Mouse (Mus musculus): ENCODE measurements around the gene Cntn2. TPM values are rescaled to one million over a fixed set of nuclear protein-coding genes. Genes with fewer than 3 reads are reported as not detected.
"Not testable (repeated sequence)": the region's sequence is repeated elsewhere in the genome, so short reads cannot be mapped to it uniquely, and the experiment has no call there.

Gene Cntn2
- polyA plus RNA-seq, 1 experiment from 2014 or later = 0.09 TPM

DNA sequence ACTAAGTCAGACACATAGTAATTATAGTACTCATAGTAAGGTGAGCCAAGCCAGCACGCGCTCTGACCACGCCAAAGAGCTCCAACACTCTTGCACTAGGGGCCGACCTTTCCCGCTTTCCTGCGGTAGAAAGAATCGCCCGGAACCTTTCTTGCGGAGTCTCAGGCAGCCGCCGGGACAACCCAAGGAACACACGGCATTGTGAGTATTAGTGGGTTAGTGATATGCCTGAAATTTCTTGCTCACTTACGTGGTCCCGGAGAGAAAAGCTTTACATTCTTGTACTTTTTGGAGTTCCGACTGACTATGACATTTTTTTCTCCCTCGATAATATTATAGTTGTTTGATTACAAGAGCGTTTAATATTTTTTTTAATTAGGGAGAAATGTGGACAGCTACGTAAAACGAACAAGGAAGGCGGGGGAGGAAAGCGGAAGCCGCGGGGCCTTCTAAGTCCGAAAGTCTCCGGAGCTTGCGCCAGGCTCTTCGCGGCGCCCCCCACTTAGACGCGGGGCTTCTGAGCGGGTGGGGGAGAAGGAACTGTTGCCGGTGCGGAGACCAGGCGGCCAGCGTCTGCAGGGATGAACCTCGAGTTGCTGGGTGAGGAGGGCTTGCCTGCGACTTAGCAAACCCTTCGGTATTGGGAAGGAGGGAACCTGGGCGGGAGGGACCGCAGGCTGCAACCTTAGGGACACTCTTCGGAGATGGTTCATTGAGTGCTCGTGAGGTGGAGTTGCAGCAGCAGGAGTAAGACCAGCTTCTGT is 65.9 kb downstream of the Cntn2 start, which contains the start of gene Rbbp5:
Gene Rbbp5, plus strand, starts transcription at position 438 of the 764 bp plus-strand sequence.
- no peaks in the 10 kb centered on the region for H3K9me3 ChIP-seq (replicated peaks; ENCODE audit: control insufficient read depth, low read length)
- peak; percentile 78 for ATAC-seq (replicated peaks; ENCODE audit: extremely low read depth, insufficient read depth, low FRiP score)
- H3K4me2 ChIP-seq (ENCODE audit: low read depth, low read length) = peak within 1 kb of the TSS; percentile 78
- H3K4me3 ChIP-seq (ENCODE audit: low read length) = peak within 1 kb of the TSS; percentile 94
- no peaks in the 10 kb centered on the region for H3K27me3 ChIP-seq (ENCODE audit: control insufficient read depth, insufficient read depth, low read length)
- under 1% methylated on average over 43 of the region's 43 CpGs for WGBS
- peak within 1 kb of the TSS; percentile 91 for H3K9ac ChIP-seq (ENCODE audit: low read length)
- H3K4me1 ChIP-seq (ENCODE audit: control insufficient read depth, insufficient read depth, low read length) = peaks cover 17% of the 10 kb centered on the region
- peak within 1 kb of the TSS; percentile 69 for H3K27ac ChIP-seq (ENCODE audit: low read length)
- H3K36me3 ChIP-seq (ENCODE audit: control insufficient read depth, insufficient read depth) = no peaks in the 10 kb centered on the region

DNA sequence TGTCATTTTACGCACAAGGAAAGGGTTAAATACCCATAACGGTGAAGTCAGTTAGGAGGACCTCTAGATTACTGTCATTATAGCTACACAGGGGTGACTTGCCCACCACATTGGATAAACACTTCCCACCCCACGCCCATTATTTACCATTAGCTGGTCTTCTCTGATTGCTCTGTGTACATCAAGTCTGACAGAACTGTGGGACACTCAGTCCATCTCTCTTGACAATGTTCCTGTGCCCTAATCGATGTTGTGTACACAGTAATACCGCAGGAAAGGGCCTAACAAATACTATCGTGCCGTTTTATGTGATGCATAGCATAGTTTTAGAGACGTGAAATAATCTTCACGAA is 66.5 kb downstream of the Cntn2 start:
- no peaks in the 10 kb centered on the region for H3K27me3 ChIP-seq (ENCODE audit: control insufficient read depth, insufficient read depth, low read length)
- WGBS = 5% methylated on average over 9 of the region's 9 CpGs
- H3K27ac ChIP-seq (ENCODE audit: low read length) = peak overlapping the region; percentile 69
- peak overlapping the region; percentile 78 for H3K4me2 ChIP-seq (ENCODE audit: low read depth, low read length)
- H3K9me3 ChIP-seq (replicated peaks; ENCODE audit: control insufficient read depth, low read length) = no peaks in the 10 kb centered on the region
- peaks cover 17% of the 10 kb centered on the region for H3K4me1 ChIP-seq (ENCODE audit: control insufficient read depth, insufficient read depth, low read length)
- H3K36me3 ChIP-seq (ENCODE audit: control insufficient read depth, insufficient read depth) = no peaks in the 10 kb centered on the region
- H3K9ac ChIP-seq (ENCODE audit: low read length) = peak overlapping the region; percentile 91
- ATAC-seq (replicated peaks; ENCODE audit: extremely low read depth, insufficient read depth, low FRiP score) = no peak; the same call in 1 of the 2 replicates
- peak overlapping the region; percentile 94 for H3K4me3 ChIP-seq (ENCODE audit: low read length)

DNA sequence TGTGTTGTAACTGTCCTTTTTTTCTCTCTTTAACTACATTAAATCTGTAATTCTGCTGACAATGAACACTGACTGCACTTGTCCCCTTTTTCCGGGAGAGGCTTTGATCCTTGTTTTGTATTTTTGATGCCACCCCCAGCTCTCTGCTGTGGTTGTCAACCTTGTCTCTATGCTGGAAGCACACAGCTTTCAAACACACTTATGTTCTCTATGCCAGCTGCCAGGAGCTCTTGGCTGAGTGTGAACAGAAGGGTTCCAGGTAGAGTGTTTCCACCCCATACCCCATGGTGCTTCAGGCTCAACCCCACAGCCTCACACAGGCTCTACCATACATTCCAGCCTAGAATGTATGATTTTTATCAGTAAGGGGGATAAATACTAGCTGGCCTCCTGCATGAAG is 68.6 kb downstream of the Cntn2 start:
- Histone ChIP-seq H3K9ac (ENCODE audit: low read length) (no peak overlapping the region), H3K4me2 (ENCODE audit: low read depth, low read length) (no peak overlapping the region), H3K36me3 (ENCODE audit: control insufficient read depth, insufficient read depth) (no peaks in the 10 kb centered on the region), H3K4me3 (ENCODE audit: low read length) (no peak overlapping the region), H3K9me3 (replicated peaks; ENCODE audit: control insufficient read depth, low read length) (no peaks in the 10 kb centered on the region), H3K27ac (ENCODE audit: low read length) (no peak overlapping the region), H3K27me3 (ENCODE audit: control insufficient read depth, insufficient read depth, low read length) (no peaks in the 10 kb centered on the region), H3K4me1 (ENCODE audit: control insufficient read depth, insufficient read depth, low read length) (peaks cover 17% of the 10 kb centered on the region)
- no peak for ATAC-seq (replicated peaks; ENCODE audit: extremely low read depth, insufficient read depth, low FRiP score)
- WGBS = 68% methylated on average over 1 of the region's 1 CpGs

DNA sequence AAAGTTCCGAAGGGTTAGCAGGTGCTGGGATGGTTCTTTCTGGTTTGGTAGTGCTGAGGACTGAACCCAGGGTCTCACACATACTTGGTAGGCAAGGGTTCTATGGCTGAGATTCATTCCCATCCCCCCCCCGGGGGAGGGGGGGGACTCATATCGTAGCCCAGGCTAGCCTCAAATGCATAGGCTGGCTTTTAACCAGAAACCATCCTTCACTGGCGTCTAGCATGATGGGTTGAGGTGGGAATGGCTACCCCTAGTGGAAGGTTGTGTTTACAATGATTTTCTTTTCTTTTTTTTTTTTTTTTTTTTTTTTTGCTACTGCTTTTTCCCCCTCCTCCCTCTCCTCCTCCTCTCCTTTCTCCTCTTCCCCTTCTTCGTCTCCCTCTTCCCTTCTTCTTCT is 70.5 kb downstream of the Cntn2 start:
- Histone ChIP-seq H3K36me3 (ENCODE audit: control insufficient read depth, insufficient read depth) (no peaks in the 10 kb centered on the region), H3K27me3 (ENCODE audit: control insufficient read depth, insufficient read depth, low read length) (no peaks in the 10 kb centered on the region), H3K9me3 (replicated peaks; ENCODE audit: control insufficient read depth, low read length) (no peaks in the 10 kb centered on the region), H3K4me3 (ENCODE audit: low read length) (no peak overlapping the region), H3K9ac (ENCODE audit: low read length) (no peak overlapping the region), H3K4me2 (ENCODE audit: low read depth, low read length) (no peak overlapping the region), H3K4me1 (ENCODE audit: control insufficient read depth, insufficient read depth, low read length) (peaks cover 17% of the 10 kb centered on the region), H3K27ac (ENCODE audit: low read length) (no peak overlapping the region)
- WGBS = 57% methylated on average over 5 of the region's 5 CpGs
- no peak for ATAC-seq (replicated peaks; ENCODE audit: extremely low read depth, insufficient read depth, low FRiP score)

DNA sequence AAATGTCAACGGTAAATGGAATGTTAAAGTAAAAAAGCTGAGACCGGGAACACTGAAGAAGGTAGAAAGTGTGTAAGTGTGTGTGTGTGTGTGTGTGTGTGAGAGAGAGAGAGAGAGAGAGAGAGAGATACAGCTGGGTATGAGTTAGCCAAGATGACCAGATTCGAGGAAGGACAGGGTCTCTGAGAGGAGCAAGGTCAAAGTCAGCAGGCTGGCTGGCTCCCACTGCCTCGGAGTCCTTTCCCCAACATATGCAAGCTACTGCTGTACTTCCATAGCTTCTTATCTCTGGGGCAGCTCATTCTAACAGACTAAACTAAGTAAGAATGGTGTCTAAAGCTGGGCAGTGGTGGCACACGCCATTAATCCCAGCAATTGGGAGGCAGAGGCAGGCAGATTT is 71.6 kb downstream of the Cntn2 start:
- Histone ChIP-seq H3K36me3 (ENCODE audit: control insufficient read depth, insufficient read depth) (no peaks in the 10 kb centered on the region), H3K27ac (ENCODE audit: low read length) (no peak overlapping the region), H3K9ac (ENCODE audit: low read length) (no peak overlapping the region), H3K4me2 (ENCODE audit: low read depth, low read length) (no peak overlapping the region), H3K4me1 (ENCODE audit: control insufficient read depth, insufficient read depth, low read length) (peaks cover 17% of the 10 kb centered on the region), H3K27me3 (ENCODE audit: control insufficient read depth, insufficient read depth, low read length) (no peaks in the 10 kb centered on the region), H3K9me3 (replicated peaks; ENCODE audit: control insufficient read depth, low read length) (no peaks in the 10 kb centered on the region), H3K4me3 (ENCODE audit: low read length) (no peak overlapping the region)
- ATAC-seq (replicated peaks; ENCODE audit: extremely low read depth, insufficient read depth, low FRiP score) = no peak
- 83% methylated on average over 5 of the region's 5 CpGs for WGBS

DNA sequence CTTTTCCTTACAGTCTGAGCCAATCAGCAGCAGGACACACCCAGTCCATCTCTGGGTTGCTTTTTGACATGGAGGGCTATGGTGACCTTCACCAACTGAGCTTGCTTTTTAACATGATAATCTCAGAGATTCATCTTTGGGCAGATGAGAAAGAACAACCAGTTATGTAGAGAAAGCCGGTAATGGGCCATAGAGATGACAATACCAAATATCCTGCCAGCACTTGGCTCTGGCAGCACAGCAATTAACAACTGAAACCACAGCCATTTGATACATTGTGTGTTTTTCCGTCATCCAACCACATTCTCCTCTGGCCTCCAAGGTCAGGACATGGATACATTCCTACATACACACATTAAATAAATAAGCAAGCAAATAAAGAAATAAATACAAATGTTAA is 72.0 kb downstream of the Cntn2 start:
- H3K4me2 ChIP-seq (ENCODE audit: low read depth, low read length) = no peak overlapping the region
- H3K27me3 ChIP-seq (ENCODE audit: control insufficient read depth, insufficient read depth, low read length) = no peaks in the 10 kb centered on the region
- no peak for ATAC-seq (replicated peaks; ENCODE audit: extremely low read depth, insufficient read depth, low FRiP score)
- H3K4me1 ChIP-seq (ENCODE audit: control insufficient read depth, insufficient read depth, low read length) = peaks cover 17% of the 10 kb centered on the region
- no peak overlapping the region for H3K4me3 ChIP-seq (ENCODE audit: low read length)
- H3K9ac ChIP-seq (ENCODE audit: low read length) = no peak overlapping the region
- no peak overlapping the region for H3K27ac ChIP-seq (ENCODE audit: low read length)
- no peaks in the 10 kb centered on the region for H3K9me3 ChIP-seq (replicated peaks; ENCODE audit: control insufficient read depth, low read length)
- 81% methylated on average over 2 of the region's 2 CpGs for WGBS
- H3K36me3 ChIP-seq (ENCODE audit: control insufficient read depth, insufficient read depth) = no peaks in the 10 kb centered on the region

DNA sequence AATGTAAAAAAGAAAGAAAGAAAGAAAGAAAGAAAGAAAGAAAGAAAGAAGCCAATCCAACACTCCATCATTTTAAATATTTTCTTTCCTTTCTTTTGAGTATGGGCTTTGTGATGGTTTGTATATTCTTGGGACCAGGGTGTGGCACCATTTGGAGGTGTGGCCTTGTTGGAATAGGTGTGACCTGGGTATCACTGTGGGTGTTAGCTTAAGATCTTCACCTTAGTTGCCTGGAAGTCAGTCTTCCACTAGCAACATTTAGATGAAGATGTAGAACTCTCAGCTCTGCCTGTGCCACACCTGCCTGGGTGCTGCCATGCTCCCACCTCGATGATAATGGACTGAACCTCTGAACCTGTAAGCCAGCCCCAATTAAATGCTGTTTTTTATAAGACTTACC is 73.0 kb downstream of the Cntn2 start:
- H3K9ac ChIP-seq (ENCODE audit: low read length); H3K27me3 ChIP-seq (ENCODE audit: control insufficient read depth, insufficient read depth, low read length); ATAC-seq (replicated peaks; ENCODE audit: extremely low read depth, insufficient read depth, low FRiP score); H3K4me2 ChIP-seq (ENCODE audit: low read depth, low read length); H3K9me3 ChIP-seq (replicated peaks; ENCODE audit: control insufficient read depth, low read length); H3K4me3 ChIP-seq (ENCODE audit: low read length); H3K27ac ChIP-seq (ENCODE audit: low read length); H3K36me3 ChIP-seq (ENCODE audit: control insufficient read depth, insufficient read depth): not testable (repeated sequence)
- 86% methylated on average over 1 of the region's 1 CpGs for WGBS
- H3K4me1 ChIP-seq (ENCODE audit: control insufficient read depth, insufficient read depth, low read length) = peaks cover 10% of the 10 kb centered on the region

DNA sequence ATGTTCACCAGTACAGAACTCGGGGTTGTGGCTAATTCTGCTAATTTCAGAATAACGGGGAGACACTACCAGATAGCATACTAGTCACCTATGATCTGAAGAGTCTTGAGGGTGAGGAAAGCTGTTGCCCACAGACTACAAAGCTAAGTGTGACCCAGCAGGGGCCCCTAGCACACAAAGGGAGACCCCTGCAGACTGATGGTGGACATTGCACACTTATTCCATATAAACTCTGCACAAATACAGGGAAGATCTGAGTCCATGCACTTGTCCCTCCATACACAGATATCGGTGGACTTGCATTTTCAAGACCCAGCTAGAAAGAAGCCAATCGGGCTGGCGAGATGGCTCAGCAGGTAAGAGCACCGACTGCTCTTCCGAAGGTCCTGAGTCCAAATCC is 73.5 kb downstream of the Cntn2 start:
- H3K36me3 ChIP-seq (ENCODE audit: control insufficient read depth, insufficient read depth) = no peaks in the 10 kb centered on the region; the same call in 1 of the 2 replicates
- 91% methylated on average over 7 of the region's 7 CpGs for WGBS
- H3K4me3 ChIP-seq (ENCODE audit: low read length) = no peak overlapping the region
- H3K9ac ChIP-seq (ENCODE audit: low read length) = no peak overlapping the region
- no peak overlapping the region for H3K4me2 ChIP-seq (ENCODE audit: low read depth, low read length)
- no peak for ATAC-seq (replicated peaks; ENCODE audit: extremely low read depth, insufficient read depth, low FRiP score)
- H3K4me1 ChIP-seq (ENCODE audit: control insufficient read depth, insufficient read depth, low read length) = peaks cover 10% of the 10 kb centered on the region
- H3K27me3 ChIP-seq (ENCODE audit: control insufficient read depth, insufficient read depth, low read length) = no peaks in the 10 kb centered on the region
- H3K9me3 ChIP-seq (replicated peaks; ENCODE audit: control insufficient read depth, low read length) = no peaks in the 10 kb centered on the region
- H3K27ac ChIP-seq (ENCODE audit: low read length) = peak overlapping the region; percentile 17

DNA sequence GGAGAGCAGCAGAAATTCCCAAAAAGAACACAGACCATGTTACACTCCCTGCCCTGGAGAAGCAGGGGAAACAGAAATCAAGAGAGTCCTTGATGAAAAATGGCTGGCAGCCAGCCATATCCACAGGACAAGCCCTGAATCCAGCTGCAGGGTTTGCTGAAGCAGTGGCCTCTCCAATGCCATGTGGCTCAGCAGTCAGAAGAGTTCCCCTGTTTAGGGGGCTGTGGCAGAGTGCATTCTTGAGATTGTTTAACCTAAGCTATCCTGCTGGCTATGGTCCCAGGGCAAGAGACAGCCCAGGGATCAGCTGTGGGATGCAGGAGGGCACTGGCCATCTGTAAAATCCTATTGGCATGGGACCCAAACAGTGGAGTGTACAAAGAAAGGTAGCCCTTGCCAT is 74.1 kb downstream of the Cntn2 start:
- ATAC-seq (replicated peaks; ENCODE audit: extremely low read depth, insufficient read depth, low FRiP score) = peak; percentile 69
- Histone ChIP-seq H3K27me3 (ENCODE audit: control insufficient read depth, insufficient read depth, low read length) (no peaks in the 10 kb centered on the region), H3K27ac (ENCODE audit: low read length) (peak overlapping the region; percentile 17)

More for the DNA sequence above, 74.1 kb downstream of the Cntn2 start:
- no peak overlapping the region for H3K9ac ChIP-seq (ENCODE audit: low read length)
- peaks cover 10% of the 10 kb centered on the region for H3K4me1 ChIP-seq (ENCODE audit: control insufficient read depth, insufficient read depth, low read length)
- H3K9me3 ChIP-seq (replicated peaks; ENCODE audit: control insufficient read depth, low read length) = no peaks in the 10 kb centered on the region
- H3K36me3 ChIP-seq (ENCODE audit: control insufficient read depth, insufficient read depth) = peaks cover under 1% of the 10 kb centered on the region
- H3K4me2 ChIP-seq (ENCODE audit: low read depth, low read length) = no peak overlapping the region
- H3K4me3 ChIP-seq (ENCODE audit: low read length) = no peak overlapping the region

All from heart, embryonic 16.5 days (tissue).